Mouse (Mus musculus): ENCODE measurements around the gene Gabpb1.

GRCm38 (mm10) chr2:126597279-126598241 is 78.6 kb downstream of the Gabpb1 start:
- TF ChIP-seq CTCF (IDR thresholded peaks at IDR 0.05; ENCODE audit: borderline replicate concordance, control insufficient read depth, extremely low read depth, insufficient read depth, low read length, poor library complexity) (0 out of 2 replicates have a peak, but pooled peaks have one; percentile 17), POLR2A (IDR thresholded peaks at IDR 0.05; ENCODE audit: control insufficient read depth, extremely low read depth, insufficient read depth, low read length, poor library complexity) (no peak)

Data from thymus, adult 2 months (tissue).